Mouse (Mus musculus) liver, embryonic 16.5 days (tissue): ENCODE measurements at regions not wholly inside any gene's neighbourhood (a gene's known extent, or its start where the extent isn't known, plus 50 kb on each side); places are given as distances from the start of the nearest gene placed in this dataset.

ENCODE experiments used
- ATAC-seq: fragments of 200-750 bp; cut with Nextera tagmentation; 2 replicates; pipeline ENCODE4 v1.8.0; 2017; ENCODE audit warnings: low read depth, mild to moderate bottlenecking, moderate number of reproducible peaks, moderate library complexity
- H3K27ac ChIP-seq: fragments of 300-500 bp; sonication (generic); 2 replicates; pipeline ENCODE4 v1.5.1; 2014; ENCODE audit warnings: mild to moderate bottlenecking, low read length
- H3K27me3 ChIP-seq: fragments of 300-500 bp; sonication (generic); 2 replicates; pipeline ENCODE4 v1.6.1; 2014; ENCODE audit warnings: low read depth, low read length, mixed read lengths; ENCODE audit not compliant: control insufficient read depth, insufficient read depth
- H3K36me3 ChIP-seq: fragments of 300-500 bp; sonication (generic); 2 replicates; pipeline ENCODE4 v1.6.1; 2014; ENCODE audit warnings: mild to moderate bottlenecking; ENCODE audit not compliant: control insufficient read depth, insufficient read depth
- H3K4me1 ChIP-seq: fragments of 300-500 bp; sonication (generic); 2 replicates; pipeline ENCODE4 v1.6.1; 2014; ENCODE audit warnings: low read depth, low read length, mixed read lengths; ENCODE audit not compliant: control insufficient read depth
- H3K4me2 ChIP-seq: fragments of 300-500 bp; sonication (generic); 2 replicates; pipeline ENCODE4 v1.6.1; 2014; ENCODE audit warnings: low read depth, low read length, mixed read lengths
- H3K4me3 ChIP-seq: fragments of 300-500 bp; sonication (generic); 2 replicates; pipeline ENCODE4 v1.5.1; 2014; ENCODE audit warnings: low read depth, mild to moderate bottlenecking, low read length
- H3K9ac ChIP-seq: fragments of 300-500 bp; sonication (generic); 2 replicates; pipeline ENCODE4 v1.6.1; 2014; ENCODE audit warnings: low read depth, low read length
- H3K9me3 ChIP-seq: fragments of 300-500 bp; sonication (generic); replicated peaks from 2 replicates; pipeline ENCODE4 v1.6.1; 2016; ENCODE audit warnings: low read length; ENCODE audit not compliant: control insufficient read depth
- WGBS: fragments of 180-500 bp; shearing (Covaris S2); extraction: QIAGEN DNeasy Blood & Tissue Kit; methylation state at CpG from one replicate; pipeline ENCODE4 v1.1.7; 2014; ENCODE audit not compliant: insufficient replicate concordance; 5-methylcytosine and 5-hydroxymethylcytosine counted together

DNA sequence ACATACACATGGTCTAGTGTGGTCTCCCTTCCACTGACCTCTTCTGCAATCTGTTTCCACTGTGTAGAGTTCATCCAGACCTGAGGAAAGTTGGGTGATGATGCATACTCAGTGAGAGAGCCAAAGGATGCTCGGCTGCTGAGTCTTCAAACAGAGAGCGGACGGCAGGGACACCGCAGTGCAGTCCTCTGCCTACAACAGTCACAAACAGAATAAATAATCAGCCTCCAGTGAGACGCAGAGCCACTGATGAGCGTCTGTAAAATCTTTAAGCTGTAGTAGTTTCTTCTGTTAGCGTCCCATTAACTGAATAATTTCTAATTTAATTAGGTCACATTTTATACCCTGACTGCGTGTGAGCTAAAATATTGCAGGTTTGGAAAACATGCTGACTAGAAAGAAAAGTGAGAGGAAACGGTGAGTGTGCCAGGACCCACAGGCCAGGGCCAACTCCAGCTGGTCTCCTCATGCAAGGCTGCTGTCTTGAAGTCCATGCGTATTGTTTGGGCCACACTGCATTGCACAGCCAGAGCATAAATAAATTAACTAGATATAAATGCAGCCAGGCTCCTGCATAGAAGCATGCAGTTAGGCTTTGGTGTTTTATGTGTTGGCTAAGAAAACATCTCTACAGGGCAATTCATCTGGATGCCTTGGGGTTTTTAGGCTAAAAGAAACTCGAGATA, 551.0 kb downstream of the Plekhb2 start:
- 65% methylated on average over 11 of the region's 11 CpGs for WGBS

DNA sequence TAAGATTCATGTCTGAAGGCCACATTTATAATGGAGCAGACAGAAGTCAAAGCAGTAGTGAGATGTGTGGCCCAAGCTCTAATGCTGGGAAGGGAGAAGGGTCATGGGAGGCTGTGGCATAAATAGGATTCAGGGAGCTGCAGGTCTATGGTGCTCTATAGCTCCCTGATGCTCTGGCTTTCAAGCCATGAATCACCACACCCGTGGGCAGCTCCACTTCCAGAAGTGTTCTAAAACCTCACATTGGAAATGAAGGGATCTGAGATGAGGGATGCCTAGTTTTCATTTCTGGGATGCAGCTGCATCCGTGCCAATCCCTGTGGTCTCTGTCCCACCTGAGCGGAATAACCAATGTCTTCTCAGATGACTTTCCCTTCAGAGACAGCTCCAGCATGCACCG, 553.2 kb downstream of the Plekhb2 start:
- Histone ChIP-seq H3K9ac (no peak overlapping the region), H3K4me1 (no peaks in the 10 kb centered on the region), H3K36me3 (no peaks in the 10 kb centered on the region), H3K27ac (no peak overlapping the region), H3K9me3 (no peaks in the 10 kb centered on the region), H3K4me2 (no peak overlapping the region), H3K27me3 (no peaks in the 10 kb centered on the region), H3K4me3 (no peak overlapping the region)
- WGBS = 55% methylated on average over 4 of the region's 4 CpGs
- no peak for ATAC-seq

More for the DNA sequence above, 551.0 kb downstream of the Plekhb2 start:
- H3K4me3 ChIP-seq = no peak overlapping the region
- H3K36me3 ChIP-seq = no peaks in the 10 kb centered on the region
- H3K27ac ChIP-seq = no peak overlapping the region
- H3K4me2 ChIP-seq = no peak overlapping the region
- no peak overlapping the region for H3K9ac ChIP-seq
- no peaks in the 10 kb centered on the region for H3K4me1 ChIP-seq
- H3K27me3 ChIP-seq = no peaks in the 10 kb centered on the region
- no peaks in the 10 kb centered on the region for H3K9me3 ChIP-seq
- no peak for ATAC-seq

DNA sequence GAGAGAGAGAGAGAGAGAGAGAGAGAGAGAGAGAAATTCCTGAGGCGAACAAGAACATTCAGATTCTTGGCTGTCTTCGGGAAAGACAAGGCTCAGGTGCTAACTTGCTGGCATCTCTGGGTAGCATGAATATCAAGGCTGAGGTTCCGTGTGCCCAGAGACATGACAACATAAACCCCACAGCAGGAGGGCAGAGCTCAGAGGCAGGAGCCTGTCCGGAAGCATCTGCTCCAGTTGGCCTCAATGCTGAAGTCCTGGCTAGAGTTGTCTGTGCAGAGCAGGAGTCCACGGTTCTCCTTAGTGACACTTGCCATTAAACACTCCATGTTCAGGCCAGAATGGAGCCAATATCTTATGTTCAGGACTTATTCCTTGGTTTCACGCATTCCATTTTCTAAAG, 555.6 kb downstream of the Plekhb2 start:
- no peak overlapping the region for H3K27ac ChIP-seq
- 69% methylated on average over 6 of the region's 6 CpGs for WGBS
- H3K4me3 ChIP-seq = no peak overlapping the region
- H3K36me3 ChIP-seq = no peaks in the 10 kb centered on the region
- no peaks in the 10 kb centered on the region for H3K9me3 ChIP-seq
- H3K27me3 ChIP-seq = no peaks in the 10 kb centered on the region
- H3K4me2 ChIP-seq = no peak overlapping the region
- no peaks in the 10 kb centered on the region for H3K4me1 ChIP-seq
- no peak for ATAC-seq
- no peak overlapping the region for H3K9ac ChIP-seq

DNA sequence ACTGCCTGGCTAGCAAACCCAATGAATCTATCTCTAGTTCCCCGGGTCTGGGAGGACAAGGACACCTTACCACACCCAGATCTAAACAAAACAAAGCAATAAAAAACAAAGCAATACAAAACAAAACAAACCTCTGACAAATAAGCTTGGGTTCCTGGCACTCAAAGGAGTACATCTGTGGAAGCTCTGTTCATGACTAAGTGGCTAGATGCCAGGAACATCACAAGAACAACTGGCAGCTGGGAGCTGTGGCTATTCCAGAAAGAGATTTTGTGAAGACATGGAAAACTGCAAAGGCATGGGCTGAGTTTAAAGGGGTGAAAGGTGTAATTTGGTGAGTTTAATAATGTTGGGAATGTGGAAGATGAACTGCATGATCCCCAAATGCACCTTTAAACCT, 565.9 kb downstream of the Plekhb2 start:
- no peaks in the 10 kb centered on the region for H3K36me3 ChIP-seq
- no peaks in the 10 kb centered on the region for H3K4me1 ChIP-seq
- H3K27ac ChIP-seq = no peak overlapping the region
- no peak overlapping the region for H3K4me2 ChIP-seq
- no peak overlapping the region for H3K4me3 ChIP-seq
- no peak overlapping the region for H3K9ac ChIP-seq
- ATAC-seq = no peak
- 29% methylated on average over 1 of the region's 1 CpGs for WGBS
- H3K27me3 ChIP-seq = no peaks in the 10 kb centered on the region
- no peaks in the 10 kb centered on the region for H3K9me3 ChIP-seq

DNA sequence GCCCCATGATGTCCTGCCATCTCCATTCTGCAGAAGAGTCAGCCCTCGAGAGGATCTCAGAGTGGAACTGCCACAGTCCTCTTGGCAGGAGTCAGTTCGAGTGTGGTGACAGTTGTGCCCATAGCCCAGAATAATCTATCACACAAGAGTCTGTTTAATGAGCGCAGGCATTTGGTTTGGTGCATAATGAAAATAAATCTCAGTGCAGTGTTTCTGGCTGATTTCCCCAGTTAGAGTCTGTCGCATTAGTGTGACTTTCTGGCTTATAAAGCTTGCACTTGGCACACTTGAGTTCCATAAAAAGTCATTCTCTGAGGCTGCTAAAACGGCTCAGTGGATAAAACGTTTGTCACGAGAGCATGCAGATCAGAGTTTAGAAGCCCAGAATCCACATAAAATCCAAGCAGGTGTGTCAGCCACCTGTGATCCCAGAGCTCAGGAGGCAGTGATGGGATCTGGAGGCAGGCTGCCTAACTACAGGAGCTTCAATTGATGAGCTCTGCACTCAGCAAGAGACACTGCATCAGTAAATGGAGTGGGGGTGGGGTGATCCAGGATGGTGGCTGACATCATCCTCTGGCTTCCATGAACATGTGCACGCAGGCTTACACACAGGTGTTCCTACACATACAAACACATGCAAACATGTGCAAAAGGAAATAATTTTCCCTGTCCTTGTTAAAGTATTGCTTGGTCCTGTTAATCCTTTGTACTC, 578.5 kb downstream of the Plekhb2 start:
- Histone ChIP-seq H3K36me3 (no peaks in the 10 kb centered on the region), H3K4me3 (no peak overlapping the region), H3K4me2 (no peak overlapping the region), H3K4me1 (no peaks in the 10 kb centered on the region), H3K9ac (no peak overlapping the region), H3K9me3 (no peaks in the 10 kb centered on the region), H3K27me3 (no peaks in the 10 kb centered on the region), H3K27ac (no peak overlapping the region)
- no peak for ATAC-seq
- WGBS = 59% methylated on average over 8 of the region's 8 CpGs

DNA sequence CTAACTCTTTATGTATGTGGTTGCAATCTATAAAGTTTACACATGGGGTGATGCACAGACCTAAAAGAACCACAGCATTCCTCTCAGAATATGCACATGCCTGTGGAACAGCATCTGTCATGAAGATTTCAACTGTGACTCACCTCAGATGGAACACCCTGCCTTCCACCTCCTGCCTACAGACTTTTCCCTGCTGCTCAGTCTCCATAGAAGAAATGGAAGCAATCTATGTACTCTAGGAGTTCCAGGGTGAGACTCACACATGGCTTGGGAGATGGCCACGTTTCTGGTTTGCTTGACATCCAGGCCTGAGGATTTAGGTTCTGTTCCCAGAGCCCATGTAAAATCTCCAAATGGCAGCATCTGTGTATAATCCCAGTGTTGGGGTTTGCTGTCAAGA, 579.7 kb downstream of the Plekhb2 start:
- H3K36me3 ChIP-seq = no peaks in the 10 kb centered on the region
- no peak overlapping the region for H3K27ac ChIP-seq
- no peak for ATAC-seq
- no peaks in the 10 kb centered on the region for H3K27me3 ChIP-seq
- H3K4me3 ChIP-seq = no peak overlapping the region
- no peak overlapping the region for H3K4me2 ChIP-seq
- no peaks in the 10 kb centered on the region for H3K4me1 ChIP-seq
- H3K9ac ChIP-seq = no peak overlapping the region
- no peaks in the 10 kb centered on the region for H3K9me3 ChIP-seq
- WGBS = 56% methylated on average over 1 of the region's 1 CpGs

DNA sequence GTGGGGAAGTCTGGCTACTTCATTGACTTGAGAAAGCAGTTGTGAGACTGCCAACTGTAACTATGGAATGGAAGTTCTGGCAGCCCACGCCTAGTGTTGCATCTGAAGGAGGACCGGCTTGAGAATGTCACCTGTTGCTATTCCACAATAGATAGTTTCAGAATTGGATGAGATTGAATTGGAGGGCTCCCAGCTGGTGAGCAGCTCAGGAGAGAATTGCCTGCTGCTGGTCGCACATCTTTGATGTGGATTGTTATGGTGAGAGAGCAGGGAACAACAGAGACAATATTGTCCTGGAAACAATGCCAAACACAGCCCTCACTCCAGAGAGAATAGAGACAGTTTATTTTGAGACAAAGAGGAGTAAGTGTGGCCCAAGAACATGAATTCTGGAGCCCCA, 585.9 kb downstream of the Plekhb2 start:
- 58% methylated on average over 3 of the region's 3 CpGs for WGBS
- no peak for ATAC-seq
- Histone ChIP-seq H3K27ac (no peak overlapping the region), H3K27me3 (no peaks in the 10 kb centered on the region), H3K4me3 (no peak overlapping the region), H3K4me1 (no peaks in the 10 kb centered on the region), H3K9ac (no peak overlapping the region), H3K9me3 (no peaks in the 10 kb centered on the region), H3K36me3 (no peaks in the 10 kb centered on the region), H3K4me2 (no peak overlapping the region)

DNA sequence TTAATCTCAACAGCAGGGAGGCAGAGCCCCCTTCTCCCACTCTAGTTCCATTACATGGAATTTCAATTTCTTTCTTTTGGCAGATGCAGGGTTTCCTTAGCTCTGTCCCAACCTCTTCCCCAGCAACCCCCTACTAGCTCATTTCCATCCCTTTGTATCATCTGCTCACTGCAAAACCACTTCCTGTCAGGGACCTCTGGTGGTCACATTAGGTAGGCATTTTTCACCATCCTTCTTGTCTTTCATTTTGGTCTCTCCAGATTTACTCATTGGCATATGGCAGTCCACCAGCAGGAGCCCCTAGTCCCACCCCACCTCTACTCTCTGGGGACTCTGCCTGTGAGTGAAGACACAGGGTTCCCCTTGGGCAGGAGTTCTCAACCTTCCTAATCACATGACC, 597.6 kb downstream of the Plekhb2 start:
- ATAC-seq = no peak
- Histone ChIP-seq H3K4me3 (no peak overlapping the region), H3K9me3 (no peaks in the 10 kb centered on the region)

DNA sequence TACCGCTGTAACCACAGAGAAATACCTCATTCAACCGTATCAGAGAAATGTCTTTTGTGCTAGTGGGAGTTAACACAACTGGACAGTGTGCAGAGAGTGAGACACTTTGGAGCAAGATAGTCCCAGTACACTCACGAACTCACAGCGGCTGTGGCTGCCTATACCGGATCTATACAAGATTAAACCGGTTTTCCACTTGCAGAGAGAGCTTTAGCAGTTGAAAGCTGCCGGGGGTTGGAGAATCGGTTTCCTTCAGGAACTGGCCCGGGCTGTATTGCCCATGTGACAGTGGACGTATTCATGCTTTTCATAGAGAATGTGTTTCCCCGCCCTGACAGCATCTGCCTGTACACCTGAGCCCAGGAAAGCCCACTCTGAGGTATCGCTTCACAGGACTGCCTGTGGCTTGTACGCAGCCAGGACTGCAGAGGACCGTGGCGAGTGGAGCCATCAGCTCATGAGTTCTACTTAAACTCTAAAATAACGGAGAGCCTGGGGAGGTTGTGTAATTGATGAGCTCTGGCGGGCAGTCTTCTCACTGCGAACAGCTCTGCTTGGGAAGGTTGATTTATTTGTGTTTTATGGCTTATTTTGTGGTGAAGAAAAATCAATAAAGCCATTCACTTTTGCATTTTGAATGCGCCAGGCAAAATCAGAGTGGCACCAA, 602.8 kb downstream of the Plekhb2 start:
- 70% methylated on average over 19 of the region's 19 CpGs for WGBS
- no peaks in the 10 kb centered on the region for H3K4me1 ChIP-seq

More for the DNA sequence above, 597.6 kb downstream of the Plekhb2 start:
- Histone ChIP-seq H3K4me2 (no peak overlapping the region), H3K27me3 (no peaks in the 10 kb centered on the region), H3K4me1 (no peaks in the 10 kb centered on the region), H3K36me3 (no peaks in the 10 kb centered on the region), H3K27ac (no peak overlapping the region), H3K9ac (no peak overlapping the region)

More for the DNA sequence above, 602.8 kb downstream of the Plekhb2 start:
- H3K27ac ChIP-seq = no peak overlapping the region
- ATAC-seq = no peak
- H3K4me2 ChIP-seq = no peak overlapping the region
- no peaks in the 10 kb centered on the region; the same call in 1 of the 2 replicates for H3K9me3 ChIP-seq
- no peaks in the 10 kb centered on the region for H3K36me3 ChIP-seq
- no peak overlapping the region for H3K4me3 ChIP-seq
- no peak overlapping the region for H3K9ac ChIP-seq
- H3K27me3 ChIP-seq = no peaks in the 10 kb centered on the region
